Mouse (Mus musculus) CH12.LX (cell line): Measurements from ENCODE around the gene P2rx2. TPM values are rescaled to one million over a fixed set of nuclear protein-coding genes. Genes with fewer than 3 reads are reported as not detected.

ENCODE experiments used
- DNase-seq: peaks from one replicate; pipeline ENCODE4 v3.0.0-alpha.2; 2013; ENCODE audit errors: extremely low read depth
- H3K27ac ChIP-seq: 2 replicates; pipeline ENCODE4 v1.5.1; 2012; ENCODE audit warnings: low read depth, mild to moderate bottlenecking, control low read depth, moderate library complexity; ENCODE audit not compliant: insufficient read depth
- H3K27me3 ChIP-seq: replicated peaks from 2 replicates; pipeline ENCODE3; 2012; ENCODE audit warnings: inconsistent platforms
- H3K36me3 ChIP-seq, 2 experiments: replicated peaks in 1 of 2; 2 replicates each; pipeline versions ENCODE3 to v1.6.1; 2012; ENCODE audit warnings: inconsistent platforms in 1 of 2, low read length in 1 of 2, mild to moderate bottlenecking in 1 of 2, mixed read lengths in 1 of 2, moderate library complexity in 1 of 2; ENCODE audit not compliant: control insufficient read depth in 1 of 2, insufficient read depth in 1 of 2
- H3K4me1 ChIP-seq, 2 experiments: 2 replicates each; pipeline ENCODE4 v1.6.1; 2012; ENCODE audit warnings: inconsistent platforms in 1 of 2, moderate library complexity in 1 of 2; ENCODE audit not compliant: insufficient read depth in 2 of 2, control insufficient read depth in 1 of 2
- H3K4me2 ChIP-seq: 2 replicates; pipeline ENCODE4 v1.6.1; 2012; ENCODE audit warnings: low read depth, mild to moderate bottlenecking, control low read depth; ENCODE audit not compliant: poor library complexity, insufficient read depth, severe bottlenecking
- H3K4me3 ChIP-seq, 3 experiments: fragments of 150-350 bp in 1 of 3; sonication (generic) in 1 of 3; replicated peaks in 1 of 3; 2 replicates each; pipeline versions ENCODE3 to v1.5.1; 2011 to 2012; ENCODE audit warnings: low read depth in 2 of 3, low read length in 2 of 3, mild to moderate bottlenecking in 2 of 3, moderate library complexity in 2 of 3, control low read depth in 1 of 3, improper control_type of control experiment in 1 of 3, inconsistent platforms in 1 of 3, mixed read lengths in 1 of 3; ENCODE audit not compliant: poor library complexity in 1 of 3
- H3K79me2 ChIP-seq: replicated peaks from 2 replicates; pipeline ENCODE4 v1.6.1; 2012; ENCODE audit warnings: mild to moderate bottlenecking, moderate library complexity; ENCODE audit not compliant: control insufficient read depth, poor library complexity, insufficient read depth, severe bottlenecking; ENCODE audit errors: extremely low read depth
- H3K9ac ChIP-seq: 2 replicates; pipeline ENCODE4 v1.6.1; 2012; ENCODE audit warnings: low read depth, mild to moderate bottlenecking, control low read depth, moderate library complexity; ENCODE audit not compliant: insufficient read depth
- H3K9me3 ChIP-seq: replicated peaks from 2 replicates; pipeline ENCODE3; 2012; ENCODE audit warnings: low read length, inconsistent platforms, mixed read lengths
- BHLHE40 ChIP-seq: IDR thresholded peaks from 2 replicates; pipeline ENCODE4 v1.6.1; 2011; ENCODE audit warnings: mild to moderate bottlenecking, low read depth, low read length, improper control_type of control experiment
- CHD1 ChIP-seq: IDR thresholded peaks from 2 replicates; pipeline ENCODE4 v1.6.1; 2012; ENCODE audit warnings: low read depth, low read length, improper control_type of control experiment, inconsistent platforms
- CTCF ChIP-seq, 2 experiments: IDR thresholded peaks in 1 of 2; conservative IDR thresholded peaks in 1 of 2; 2 replicates each; pipeline ENCODE4 v1.5.1; 2011 to 2012; ENCODE audit warnings: low read depth in 2 of 2, low read length in 2 of 2, improper control_type of control experiment in 1 of 2, inconsistent platforms in 1 of 2, mild to moderate bottlenecking in 1 of 2, moderate library complexity in 1 of 2
- E2F4 ChIP-seq: IDR thresholded peaks from 2 replicates; pipeline ENCODE4 v1.6.1; 2011; ENCODE audit warnings: low read depth, low read length, improper control_type of control experiment; ENCODE audit not compliant: insufficient replicate concordance
- EP300 ChIP-seq: IDR thresholded peaks from 2 replicates; pipeline ENCODE4 v1.6.1; 2011; ENCODE audit warnings: low read length, improper control_type of control experiment
- GABPA ChIP-seq: IDR thresholded peaks from 2 replicates; pipeline ENCODE4 v1.6.1; 2012; ENCODE audit warnings: low read depth, low read length, improper control_type of control experiment, inconsistent platforms; ENCODE audit not compliant: insufficient replicate concordance
- HCFC1 ChIP-seq: IDR thresholded peaks from 2 replicates; pipeline ENCODE4 v1.6.1; 2012; ENCODE audit warnings: low read depth, mild to moderate bottlenecking, inconsistent platforms, low read length, improper control_type of control experiment
- IRF4 ChIP-seq: IDR thresholded peaks from 2 replicates; pipeline ENCODE4 v1.6.1; 2014; ENCODE audit warnings: low read depth, mild to moderate bottlenecking, inconsistent platforms, low read length, improper control_type of control experiment
- JUN ChIP-seq: IDR thresholded peaks from 2 replicates; pipeline ENCODE4 v1.6.1; 2011; ENCODE audit warnings: low read depth, mild to moderate bottlenecking, low read length, improper control_type of control experiment, moderate library complexity; ENCODE audit not compliant: insufficient read depth
- JUND ChIP-seq: conservative IDR thresholded peaks from 2 replicates; pipeline ENCODE4 v1.6.1; 2011; ENCODE audit warnings: low read depth, low read length, improper control_type of control experiment
- MAZ ChIP-seq: IDR thresholded peaks from 2 replicates; pipeline ENCODE4 v1.6.1; 2012; ENCODE audit warnings: low read depth, mild to moderate bottlenecking, inconsistent platforms, low read length, improper control_type of control experiment, moderate library complexity
- MEF2A ChIP-seq: IDR thresholded peaks from 2 replicates; pipeline ENCODE4 v1.6.1; 2014; ENCODE audit warnings: low read depth, mild to moderate bottlenecking, inconsistent platforms, low read length, improper control_type of control experiment, borderline replicate concordance
- MXI1 ChIP-seq: IDR thresholded peaks from 2 replicates; pipeline ENCODE4 v1.6.1; 2011; ENCODE audit warnings: mild to moderate bottlenecking, low read depth, low read length, improper control_type of control experiment
- MYC ChIP-seq: IDR thresholded peaks from 2 replicates; pipeline ENCODE4 v1.6.1; 2011; ENCODE audit warnings: low read depth, mild to moderate bottlenecking, improper control_type of control experiment, low read length
- NELFE ChIP-seq: IDR thresholded peaks from 2 replicates; pipeline ENCODE4 v1.6.1; 2011; ENCODE audit warnings: low read depth, low read length, improper control_type of control experiment
- NRF1 ChIP-seq: IDR thresholded peaks from 2 replicates; pipeline ENCODE4 v1.6.1; 2014; ENCODE audit warnings: low read depth, mild to moderate bottlenecking, inconsistent platforms, low read length, improper control_type of control experiment, moderate library complexity
- POLR2AphosphoS2 ChIP-seq: IDR thresholded peaks from 2 replicates; pipeline ENCODE4 v1.6.1; 2011; ENCODE audit warnings: low read depth, low read length, improper control_type of control experiment
- RCOR1 ChIP-seq: conservative IDR thresholded peaks from 2 replicates; pipeline ENCODE4 v1.6.1; 2012; ENCODE audit warnings: low read depth, mild to moderate bottlenecking, inconsistent platforms, low read length, improper control_type of control experiment
- SIN3A ChIP-seq: IDR thresholded peaks from 2 replicates; pipeline ENCODE4 v1.6.1; 2012; ENCODE audit warnings: low read length, improper control_type of control experiment, inconsistent platforms
- TBP ChIP-seq: conservative IDR thresholded peaks from 2 replicates; pipeline ENCODE4 v1.6.1; 2011; ENCODE audit warnings: low read depth, low read length, improper control_type of control experiment
- TCF12 ChIP-seq: IDR thresholded peaks from 2 replicates; pipeline ENCODE4 v1.6.1; 2014; ENCODE audit warnings: low read depth, mild to moderate bottlenecking, inconsistent platforms, low read length, improper control_type of control experiment
- UBTF ChIP-seq: IDR thresholded peaks from 2 replicates; pipeline ENCODE4 v1.6.1; 2012; ENCODE audit warnings: low read depth, mild to moderate bottlenecking, inconsistent platforms, low read length, improper control_type of control experiment, moderate library complexity
- USF1 ChIP-seq: IDR thresholded peaks from 2 replicates; pipeline ENCODE4 v1.6.1; 2014; ENCODE audit warnings: low read depth, mild to moderate bottlenecking, inconsistent platforms, low read length, improper control_type of control experiment
- USF2 ChIP-seq: conservative IDR thresholded peaks from 2 replicates; pipeline ENCODE4 v1.6.1; 2011; ENCODE audit warnings: low read depth, low read length, improper control_type of control experiment
- ZKSCAN1 ChIP-seq: IDR thresholded peaks from 2 replicates; pipeline ENCODE4 v1.6.1; 2012; ENCODE audit warnings: low read depth, inconsistent platforms, low read length, improper control_type of control experiment, borderline replicate concordance
- ZMIZ1 ChIP-seq: IDR thresholded peaks from 2 replicates; pipeline ENCODE4 v1.6.1; 2012; ENCODE audit warnings: low read depth, mild to moderate bottlenecking, inconsistent platforms, low read length, improper control_type of control experiment
- dilution Hi-C: fragments of 300-500 bp; cut with MboI; formaldehyde crosslinking; loops from 2 replicates; pipeline ENCODE4 v1.14.3; 2020; ENCODE audit warnings: low sequenced_read_pairs; ENCODE audit not compliant: extremely low pct_unique_long_range_greater_than_20kb, extremely low pct_ligation_motif_present
- in situ Hi-C: fragments of 300-500 bp; cut with MboI; formaldehyde crosslinking; loops from 3 replicates; pipeline ENCODE4 v1.14.3; 2019; ENCODE audit warnings: low sequenced_read_pairs, low pct_ligation_motif_present, low pct_unique_long_range_greater_than_20kb, mixed read lengths
- polyA plus RNA-seq: library from polyadenylated mRNA; unstranded; fragments of >175 nt; gene quantifications from 2 replicates; pipeline ENCODE4 v1.2.1, GENCODE M21; 2012; ENCODE audit warnings: low read depth; ENCODE audit not compliant: insufficient read length
- total RNA-seq, 2 experiments: library from RNA; depleted of rRNA; stranded (reverse); fragments of 300-350 nt in 1 of 2; fragments of >200 nt in 1 of 2; gene quantifications; 2 replicates each; pipeline ENCODE4 v1.2.3; 2012 to 2014

P2rx2 gene
- total RNA-seq (2012; rRNA removed): not detected in 2 replicates
- not detected in 2 replicates for total RNA-seq (2014; rRNA removed)
- polyA plus RNA-seq: 0.45 and 0.76 TPM in 2 replicates

GRCm38 (mm10) chr5:110342648-110343284, at the start of gene P2rx2:
P2rx2 (minus strand) TSS chr5:110343212.
- Histone ChIP-seq H3K9me3 (no peaks in the 10 kb centered on the region), H3K36me3 (peaks cover 10 to 50% of the 10 kb centered on the region in 2 experiments), H3K4me1 (no peaks in the 10 kb centered on the region), H3K27me3 (no peaks in the 10 kb centered on the region), H3K9ac (no peak within 1 kb of the TSS), H3K27ac (no peak within 1 kb of the TSS), H3K4me3 (no peak within 1 kb of the TSS), H3K4me2 (no peak within 1 kb of the TSS), H3K79me2 (no peaks in the 10 kb centered on the region)
- DNase-seq: no peak
- in situ Hi-C loops (no loop called here), dilution Hi-C loops (no loop called here)
- no peak for TF ChIP-seq TCF12
- TF ChIP-seq MYC: no peak
- no peak for TF ChIP-seq CHD1
- TF ChIP-seq NELFE: no peak
- no peak for TF ChIP-seq ZKSCAN1
- TF ChIP-seq MAZ: no peak
- TF ChIP-seq TBP: no peak
- TF ChIP-seq RCOR1: no peak
- TF ChIP-seq GABPA: no peak
- no peak for TF ChIP-seq MEF2A
- TF ChIP-seq JUND: no peak
- TF ChIP-seq USF2: no peak
- no peak for TF ChIP-seq EP300
- no peak for TF ChIP-seq CTCF (conservative IDR thresholded peaks at IDR 0.05 in 1 of 2, IDR thresholded peaks at IDR 0.05 in 1 of 2; ENCODE audit: low read depth in 2 of 2, low read length in 2 of 2)

DNA sequence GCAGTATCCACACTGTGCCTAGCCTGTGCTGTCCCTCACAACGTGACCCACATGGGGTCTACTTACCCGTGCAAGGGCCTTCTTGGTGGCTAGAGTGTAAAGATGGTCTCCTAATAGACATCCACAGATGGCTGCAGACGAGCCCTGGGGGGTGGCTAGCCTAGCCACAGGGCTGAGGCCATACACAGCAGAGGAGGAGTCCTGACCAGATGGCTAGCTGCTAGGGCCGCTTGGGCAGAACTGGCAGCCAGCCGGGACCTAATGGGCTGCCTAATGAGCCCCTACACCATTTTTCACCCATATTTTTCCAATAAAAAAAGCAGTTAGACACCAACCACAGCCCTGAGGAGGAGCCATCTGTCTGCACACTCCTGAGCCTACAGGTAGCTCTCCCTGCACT, 49.7 kb upstream of the P2rx2 start:
- DNase-seq: no peak
- Histone ChIP-seq H3K9ac (no peak overlapping the region), H3K4me2 (no peak overlapping the region), H3K9me3 (no peaks in the 10 kb centered on the region), H3K4me3 (no peak overlapping the region), H3K27ac (no peak overlapping the region), H3K79me2 (no peaks in the 10 kb centered on the region), H3K27me3 (no peaks in the 10 kb centered on the region), H3K4me1 (peaks cover 24 to 51% of the 10 kb centered on the region in 2 experiments), H3K36me3 (peaks cover 0 to 21% of the 10 kb centered on the region in 2 experiments)
- in situ Hi-C loops: no loop called here
- TF ChIP-seq NRF1: no peak
- TF ChIP-seq GABPA: no peak
- TF ChIP-seq IRF4: no peak
- no peak for TF ChIP-seq SIN3A
- TF ChIP-seq TCF12: no peak
- no peak for TF ChIP-seq TBP
- no peak for TF ChIP-seq POLR2AphosphoS2
- no peak for TF ChIP-seq MAZ
- no peak for TF ChIP-seq MXI1
- TF ChIP-seq HCFC1: no peak
- TF ChIP-seq UBTF: no peak
- TF ChIP-seq MYC: no peak
- TF ChIP-seq E2F4: no peak
- no peak for TF ChIP-seq ZMIZ1
- no peak for TF ChIP-seq JUN
- no peak for TF ChIP-seq USF1
- TF ChIP-seq BHLHE40: no peak
- dilution Hi-C loops: no loop called here
